Mouse (Mus musculus) stomach, postnatal 0 days (tissue): ENCODE results near the gene Tgm3. TPM values are rescaled to one million over a fixed set of nuclear protein-coding genes. Genes with fewer than 3 reads are reported as not detected.

Experiments
- ATAC-seq: fragments of 200-750 bp; cut with Nextera tagmentation; 2 replicates; pipeline ENCODE4 v1.8.0; 2017; ENCODE audit not compliant: low FRiP score, low TSS enrichment
- DNase-seq: peaks from one replicate; pipeline ENCODE4 v3.0.0-alpha.2; 2016; ENCODE audit warnings: low spot score
- H3K27ac ChIP-seq: fragments of 300-500 bp; sonication (generic); replicated peaks from 2 replicates; pipeline ENCODE4 v1.5.1; 2014; ENCODE audit warnings: mild to moderate bottlenecking, control low read depth
- H3K27me3 ChIP-seq: fragments of 300-500 bp; sonication (generic); 2 replicates; pipeline ENCODE4 v1.6.1; 2014; ENCODE audit warnings: low read length; ENCODE audit not compliant: control insufficient read depth, insufficient read depth
- H3K36me3 ChIP-seq: fragments of 300-500 bp; sonication (generic); 2 replicates; pipeline ENCODE4 v1.6.1; 2014; ENCODE audit warnings: low read length, mixed read lengths; ENCODE audit not compliant: control insufficient read depth, insufficient read depth
- H3K4me1 ChIP-seq: fragments of 300-500 bp; sonication (generic); replicated peaks from 2 replicates; pipeline ENCODE4 v1.6.1; 2014; ENCODE audit warnings: antibody characterized with exemption; ENCODE audit not compliant: control insufficient read depth, insufficient read depth
- H3K4me2 ChIP-seq: fragments of 300-500 bp; sonication (generic); replicated peaks from 2 replicates; pipeline ENCODE4 v1.6.1; 2014; ENCODE audit warnings: low read depth, mild to moderate bottlenecking, control low read depth, moderate library complexity
- H3K4me3 ChIP-seq: fragments of 300-500 bp; sonication (generic); 2 replicates; pipeline ENCODE4 v1.5.1; 2014; ENCODE audit warnings: low read depth, low read length, control low read depth
- H3K9ac ChIP-seq: fragments of 300-500 bp; sonication (generic); 2 replicates; pipeline ENCODE4 v1.6.1; 2014; ENCODE audit warnings: mild to moderate bottlenecking, low read length, control low read depth, mixed read lengths
- H3K9me3 ChIP-seq: fragments of 300-500 bp; sonication (generic); 2 replicates; pipeline ENCODE4 v1.6.1; 2016; ENCODE audit warnings: low read length; ENCODE audit not compliant: control insufficient read depth
- CTCF ChIP-seq: IDR thresholded peaks from 2 replicates; pipeline ENCODE4 v1.5.1; 2016; ENCODE audit warnings: antibody characterized with exemption, low read depth, mild to moderate bottlenecking, moderate library complexity
- EP300 ChIP-seq: optimal IDR thresholded peaks from 2 replicates; pipeline ENCODE3; 2016; ENCODE audit warnings: antibody characterized with exemption
- WGBS: fragments of 180-500 bp; shearing (Covaris S2); extraction: QIAGEN DNeasy Blood & Tissue Kit; methylation state at CpG from one replicate; pipeline ENCODE4 v1.1.7; 2014; 5-methylcytosine and 5-hydroxymethylcytosine counted together
- polyA plus RNA-seq: library from polyadenylated mRNA; unstranded; fragments of >200 nt; fragmentation: Nextera tagmentation; extraction: Ambion mirVana; gene quantifications from 2 replicates; pipeline ENCODE4 v1.2.1, GENCODE M21; 2015

The Tgm3 gene
- polyA plus RNA-seq, 1 experiment from 2014 or later: 6.3 TPM

GRCm38 (mm10) chr2:130018084-130018483 lies 5.9 kb downstream of the Tgm3 start:
- H3K4me3 ChIP-seq: no peak overlapping the region
- H3K27ac ChIP-seq: no peak overlapping the region
- H3K9ac ChIP-seq: no peak overlapping the region
- TF ChIP-seq CTCF (no peak), EP300 (no peak)
- no peak for DNase-seq
- no peak for ATAC-seq
- H3K36me3 ChIP-seq: no peaks in the 10 kb centered on the region
- no peaks in the 10 kb centered on the region for H3K4me1 ChIP-seq
- no peak overlapping the region for H3K4me2 ChIP-seq
- H3K27me3 ChIP-seq: no peaks in the 10 kb centered on the region
- WGBS: 85% methylated on average over 2 of the region's 2 CpGs
- no peaks in the 10 kb centered on the region for H3K9me3 ChIP-seq

- WGBS: 62% methylated on average over 4 of the region's 4 CpGs
- Histone ChIP-seq H3K4me3 (no peak overlapping the region), H3K27me3 (no peaks in the 10 kb centered on the region), H3K9me3 (no peaks in the 10 kb centered on the region), H3K4me1 (no peaks in the 10 kb centered on the region), H3K4me2 (no peak overlapping the region), H3K27ac (no peak overlapping the region), H3K36me3 (no peaks in the 10 kb centered on the region), H3K9ac (no peak overlapping the region)
- TF ChIP-seq CTCF (no peak), EP300 (no peak)
- DNase-seq: no peak
- no peak for ATAC-seq
These were observed 15.7 kb downstream of the Tgm3 start for GRCm38 (mm10) chr2:130027890-130028289.

GRCm38 (mm10) chr2:130029826-130030225 lies 17.7 kb downstream of the Tgm3 start:
- Histone ChIP-seq H3K27me3 (no peaks in the 10 kb centered on the region), H3K4me3 (no peak overlapping the region), H3K27ac (no peak overlapping the region), H3K9ac (no peak overlapping the region), H3K36me3 (no peaks in the 10 kb centered on the region), H3K4me1 (no peaks in the 10 kb centered on the region), H3K9me3 (no peaks in the 10 kb centered on the region), H3K4me2 (no peak overlapping the region)
- DNase-seq (no peak), ATAC-seq (no peak)
- TF ChIP-seq CTCF (no peak), EP300 (no peak)
- WGBS: 87% methylated on average over 11 of the region's 11 CpGs

- Histone ChIP-seq H3K4me1 (no peaks in the 10 kb centered on the region), H3K9ac (no peak overlapping the region), H3K4me2 (no peak overlapping the region), H3K27ac (no peak overlapping the region), H3K27me3 (no peaks in the 10 kb centered on the region), H3K36me3 (no peaks in the 10 kb centered on the region), H3K9me3 (no peaks in the 10 kb centered on the region), H3K4me3 (no peak overlapping the region)
- no peak for DNase-seq
- TF ChIP-seq CTCF: no peak
- no peak for TF ChIP-seq EP300
- 41% methylated on average over 3 of the region's 3 CpGs for WGBS
- ATAC-seq: no peak
These were observed 20.5 kb downstream of the Tgm3 start for GRCm38 (mm10) chr2:130032661-130033060.

DNA sequence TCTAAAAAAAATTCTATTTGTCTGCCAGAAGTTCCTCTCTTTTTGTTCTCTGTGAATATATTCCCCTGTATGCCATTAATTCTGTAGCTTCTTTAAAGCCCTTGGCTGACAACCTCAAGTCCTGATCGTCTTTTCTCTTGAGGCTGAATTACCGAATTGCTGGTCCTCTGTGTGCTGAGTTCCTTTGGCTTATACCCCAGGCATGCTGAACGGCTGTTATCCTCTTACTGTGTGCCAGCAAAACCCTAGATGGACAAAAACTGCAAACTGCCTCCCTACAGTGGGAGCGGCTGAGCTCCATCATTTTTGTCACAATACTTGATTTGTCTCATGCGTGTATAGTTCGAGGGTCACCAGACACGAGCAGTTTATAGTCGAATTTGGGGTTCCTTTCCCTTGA lies 24.7 kb downstream of the Tgm3 start:
- ATAC-seq: no peak
- no peak for TF ChIP-seq EP300
- TF ChIP-seq CTCF: no peak

GRCm38 (mm10) chr2:130038971-130039370 lies 26.8 kb downstream of the Tgm3 start:
- Histone ChIP-seq H3K4me2 (no peak overlapping the region), H3K27ac (no peak overlapping the region), H3K27me3 (no peaks in the 10 kb centered on the region), H3K9ac (no peak overlapping the region), H3K4me3 (no peak overlapping the region), H3K4me1 (no peaks in the 10 kb centered on the region), H3K36me3 (no peaks in the 10 kb centered on the region), H3K9me3 (no peaks in the 10 kb centered on the region)
- no peak for ATAC-seq
- TF ChIP-seq CTCF (no peak), EP300 (no peak)
- WGBS: 78% methylated on average over 3 of the region's 3 CpGs
- no peak for DNase-seq

More for the DNA sequence above, 24.7 kb downstream of the Tgm3 start:
- WGBS: 59% methylated on average over 8 of the region's 8 CpGs
- Histone ChIP-seq H3K4me3 (no peak overlapping the region), H3K27ac (no peak overlapping the region), H3K9ac (no peak overlapping the region), H3K27me3 (no peaks in the 10 kb centered on the region), H3K36me3 (no peaks in the 10 kb centered on the region), H3K9me3 (no peaks in the 10 kb centered on the region), H3K4me2 (no peak overlapping the region), H3K4me1 (no peaks in the 10 kb centered on the region)
- DNase-seq: no peak
